Mouse (Mus musculus): ENCODE measurements at regions not wholly inside any gene's neighbourhood (a gene's known extent, or its start where the extent isn't known, plus 50 kb on each side); places are given as distances from the start of the nearest gene placed in this dataset.

GRCm38 (mm10) chr4:8921477-8922385 lies 682.9 kb upstream of the Car8 start:
- in situ Hi-C loops (cut with MboI, MseI) = no loop called here

- in situ Hi-C loops (cut with MboI, MseI) = no loop called here
These were observed 681.5 kb upstream of the Car8 start for GRCm38 (mm10) chr4:8920306-8920705.

GRCm38 (mm10) chr4:8919366-8919984 lies 680.6 kb upstream of the Car8 start:
- in situ Hi-C loops (cut with MboI, MseI) = no loop called here

Measured in T-helper 2 cell (primary cell).